Mouse (Mus musculus) embryonic facial prominence, embryonic 14.5 days (tissue): ENCODE results near the gene Hist1h4n. TPM values are rescaled to one million over a fixed set of nuclear protein-coding genes. Genes with fewer than 3 reads are reported as not detected.
A peak's percentile ranks its signal among the peaks of the same experiment; 100 is the strongest.
"Not testable (repeated sequence)": the region's sequence is repeated elsewhere in the genome, so short reads cannot be mapped to it uniquely, and the experiment has no call there.

Experiments
- ATAC-seq: fragments of 200-750 bp; cut with Nextera tagmentation; 2 replicates; pipeline ENCODE4 v1.8.0; 2017; ENCODE audit warnings: low read depth, moderate number of reproducible peaks, moderate TSS enrichment
- DNase-seq: peaks from one replicate; pipeline ENCODE4 v3.0.0-alpha.2; 2015; ENCODE audit warnings: low spot score
- H3K27ac ChIP-seq: fragments of 300-500 bp; sonication (generic); replicated peaks from 2 replicates; pipeline ENCODE4 v1.5.1; 2014; ENCODE audit warnings: low read depth, mild to moderate bottlenecking, low read length, moderate library complexity
- H3K27me3 ChIP-seq: fragments of 300-500 bp; sonication (generic); replicated peaks from 2 replicates; pipeline ENCODE4 v1.6.1; 2014; ENCODE audit warnings: low read length; ENCODE audit not compliant: control insufficient read depth, insufficient read depth
- H3K36me3 ChIP-seq: fragments of 300-500 bp; sonication (generic); 2 replicates; pipeline ENCODE4 v1.6.1; 2014; ENCODE audit warnings: low read length, mixed read lengths; ENCODE audit not compliant: control insufficient read depth, insufficient read depth
- H3K4me1 ChIP-seq: fragments of 300-500 bp; sonication (generic); 2 replicates; pipeline ENCODE4 v1.6.1; 2014; ENCODE audit warnings: antibody characterized with exemption, low read length; ENCODE audit not compliant: control insufficient read depth, insufficient read depth
- H3K4me2 ChIP-seq: fragments of 300-500 bp; sonication (generic); 2 replicates; pipeline ENCODE4 v1.6.1; 2014; ENCODE audit warnings: low read depth, mild to moderate bottlenecking, low read length, moderate library complexity, mixed read lengths
- H3K4me3 ChIP-seq: fragments of 300-500 bp; sonication (generic); 2 replicates; pipeline ENCODE4 v1.5.1; 2014; ENCODE audit warnings: low read depth, mild to moderate bottlenecking, low read length
- H3K9ac ChIP-seq: fragments of 300-500 bp; sonication (generic); 2 replicates; pipeline ENCODE4 v1.6.1; 2014; ENCODE audit warnings: low read depth, mild to moderate bottlenecking, low read length, moderate library complexity, mixed read lengths
- H3K9me3 ChIP-seq: fragments of 300-500 bp; sonication (generic); 2 replicates; pipeline ENCODE4 v1.6.1; 2016; ENCODE audit warnings: low read length; ENCODE audit not compliant: control insufficient read depth
- WGBS: fragments of 180-500 bp; shearing (Covaris S2); extraction: QIAGEN DNeasy Blood & Tissue Kit; methylation state at CpG from one replicate; pipeline ENCODE4 v1.1.7; 2014; 5-methylcytosine and 5-hydroxymethylcytosine counted together
- polyA plus RNA-seq: library from polyadenylated mRNA; unstranded; fragments of >200 nt; fragmentation: Nextera tagmentation; extraction: Ambion mirVana; gene quantifications from 2 replicates; pipeline ENCODE4 v1.2.1, GENCODE M21; 2014

Gene Hist1h4n
- polyA plus RNA-seq, 1 experiment from 2014 or later, result 16.4 TPM

- H3K4me3 ChIP-seq, result no peak overlapping the region
- H3K9ac ChIP-seq, result no peak overlapping the region
- no peaks in the 10 kb centered on the region for H3K27me3 ChIP-seq
- DNase-seq, result no peak
- no peaks in the 10 kb centered on the region for H3K4me1 ChIP-seq
- no peak for ATAC-seq
- H3K9me3 ChIP-seq, result no peaks in the 10 kb centered on the region
- H3K36me3 ChIP-seq, result no peaks in the 10 kb centered on the region
- WGBS, result 17% methylated on average over 8 of the region's 8 CpGs
- no peak overlapping the region for H3K4me2 ChIP-seq
- no peak overlapping the region for H3K27ac ChIP-seq
Measured at GRCm38 (mm10) chr13:21847883-21848282, 15.9 kb upstream of the Hist1h4n start.

GRCm38 (mm10) chr13:21846356-21846755 lies 14.4 kb upstream of the Hist1h4n start:
- H3K27ac ChIP-seq, H3K4me2 ChIP-seq, DNase-seq, H3K36me3 ChIP-seq, H3K4me1 ChIP-seq, H3K9ac ChIP-seq, H3K27me3 ChIP-seq, ATAC-seq, H3K4me3 ChIP-seq, H3K9me3 ChIP-seq: not testable (repeated sequence)

GRCm38 (mm10) chr13:21840508-21840907 lies 8.5 kb upstream of the Hist1h4n start:
- not testable (repeated sequence) for H3K9me3 ChIP-seq, H3K36me3 ChIP-seq, H3K4me1 ChIP-seq, H3K27ac ChIP-seq, H3K9ac ChIP-seq, H3K4me2 ChIP-seq, H3K4me3 ChIP-seq, H3K27me3 ChIP-seq, DNase-seq
- no CpG with 5 or more reads among the region's 4 CpGs for WGBS
- ATAC-seq, result peak; percentile 73

GRCm38 (mm10) chr13:21833461-21833860 lies 1.5 kb upstream of the Hist1h4n start, which contains the start of the genes Hist1h2ap and Hist1h2br:
Gene Hist1h2ap, minus strand, starts transcription at chr13:21833507.
Gene Hist1h2br, plus strand, starts transcription at chr13:21833743.
- DNase-seq, H3K27ac ChIP-seq, H3K27me3 ChIP-seq, H3K4me1 ChIP-seq, H3K36me3 ChIP-seq, H3K4me2 ChIP-seq, H3K9me3 ChIP-seq, H3K9ac ChIP-seq, H3K4me3 ChIP-seq: not testable (repeated sequence)
- no CpG with 5 or more reads among the region's 24 CpGs for WGBS
- peak; percentile 93 for ATAC-seq

GRCm38 (mm10) chr13:21830344-21830743 lies 1.7 kb downstream of the Hist1h4n start:
- no peaks in the 10 kb centered on the region for H3K27me3 ChIP-seq
- H3K4me3 ChIP-seq, result no peak overlapping the region
- H3K27ac ChIP-seq, result no peak overlapping the region
- no peaks in the 10 kb centered on the region for H3K9me3 ChIP-seq
- ATAC-seq (no peak), DNase-seq (no peak)
- no peak overlapping the region for H3K9ac ChIP-seq
- no peaks in the 10 kb centered on the region for H3K4me1 ChIP-seq
- no peaks in the 10 kb centered on the region for H3K36me3 ChIP-seq
- WGBS, result 89% methylated on average over 10 of the region's 10 CpGs
- no peak overlapping the region for H3K4me2 ChIP-seq

GRCm38 (mm10) chr13:21828511-21828910 lies 3.5 kb downstream of the Hist1h4n start:
- ATAC-seq, result no peak
- Histone ChIP-seq H3K4me1 (no peaks in the 10 kb centered on the region), H3K4me2 (no peak overlapping the region)

GRCm38 (mm10) chr13:21820082-21820890 lies 11.7 kb downstream of the Hist1h4n start:
- not testable (repeated sequence) for ATAC-seq, H3K9me3 ChIP-seq, H3K27ac ChIP-seq, H3K4me1 ChIP-seq, DNase-seq, H3K4me2 ChIP-seq, H3K36me3 ChIP-seq, H3K9ac ChIP-seq, H3K27me3 ChIP-seq, H3K4me3 ChIP-seq
- 66% methylated on average over 6 of the region's 16 CpGs for WGBS

More at GRCm38 (mm10) chr13:21828511-21828910, 3.5 kb downstream of the Hist1h4n start:
- DNase-seq, result no peak
- Histone ChIP-seq H3K27ac (no peak overlapping the region), H3K36me3 (no peaks in the 10 kb centered on the region), H3K9me3 (no peaks in the 10 kb centered on the region), H3K9ac (no peak overlapping the region), H3K4me3 (no peak overlapping the region), H3K27me3 (no peaks in the 10 kb centered on the region)
- 86% methylated on average over 3 of the region's 3 CpGs for WGBS

GRCm38 (mm10) chr13:21812092-21812491 lies 19.9 kb downstream of the Hist1h4n start:
- not testable (repeated sequence) for H3K27me3 ChIP-seq
- WGBS, result 0% methylated on average over 11 of the region's 14 CpGs

GRCm38 (mm10) chr13:21811539-21811938 lies 20.5 kb downstream of the Hist1h4n start, which contains the start of gene Hist1h4m:
Gene Hist1h4m, plus strand, starts transcription at chr13:21811746.
- H3K4me3 ChIP-seq, result 0 out of 2 replicates have a peak within 1 kb of the TSS, but pooled peaks have one; percentile 17
- WGBS, result no CpG with 5 or more reads among the region's 24 CpGs
- H3K27ac ChIP-seq, H3K27me3 ChIP-seq, H3K4me1 ChIP-seq, H3K9ac ChIP-seq, H3K9me3 ChIP-seq, DNase-seq, H3K36me3 ChIP-seq: not testable (repeated sequence)
- ATAC-seq, result peak; percentile 59
- peak within 1 kb of the TSS; percentile 45 for H3K4me2 ChIP-seq

More at GRCm38 (mm10) chr13:21812092-21812491, 19.9 kb downstream of the Hist1h4n start:
- not testable (repeated sequence) for H3K27ac ChIP-seq, DNase-seq, H3K4me1 ChIP-seq, H3K9me3 ChIP-seq, H3K36me3 ChIP-seq, H3K9ac ChIP-seq
- ATAC-seq, result peak; percentile 39
- Histone ChIP-seq H3K4me2 (peak overlapping the region; percentile 45), H3K4me3 (0 out of 2 replicates have a peak overlapping the region, but pooled peaks have one; percentile 17)
